Mouse (Mus musculus): ENCODE measurements around the gene Cmtr1. TPM values are rescaled to one million over a fixed set of nuclear protein-coding genes. Genes with fewer than 3 reads are reported as not detected.

Gene Cmtr1
- polyA plus RNA-seq, 1 experiment from 2014 or later, result 144 TPM

GRCm38 (mm10) chr17:29687373-29687772, 27.0 kb downstream of the Cmtr1 start:
- no peak for ATAC-seq (replicated peaks; ENCODE audit: low FRiP score)
- no peak overlapping the region for H3K27ac ChIP-seq (ENCODE audit: low read depth, low read length)
- no peak for DNase-seq (ENCODE audit: low spot score)
- H3K4me2 ChIP-seq (ENCODE audit: low read depth, low read length, severe bottlenecking), result no peak overlapping the region
- no peak overlapping the region for H3K9ac ChIP-seq (ENCODE audit: low read length)
- no peaks in the 10 kb centered on the region for H3K4me1 ChIP-seq (replicated peaks; ENCODE audit: control insufficient read depth, insufficient read depth, low read length)
- no peaks in the 10 kb centered on the region for H3K9me3 ChIP-seq (ENCODE audit: control insufficient read depth, low read length)
- WGBS, result 85% methylated on average over 6 of the region's 6 CpGs
- H3K36me3 ChIP-seq (ENCODE audit: control insufficient read depth, insufficient read depth, low read length), result peaks cover 8% of the 10 kb centered on the region
- H3K4me3 ChIP-seq (ENCODE audit: low read depth, low read length), result no peak overlapping the region
- no peaks in the 10 kb centered on the region for H3K27me3 ChIP-seq (ENCODE audit: control insufficient read depth, insufficient read depth, low read length)

DNA sequence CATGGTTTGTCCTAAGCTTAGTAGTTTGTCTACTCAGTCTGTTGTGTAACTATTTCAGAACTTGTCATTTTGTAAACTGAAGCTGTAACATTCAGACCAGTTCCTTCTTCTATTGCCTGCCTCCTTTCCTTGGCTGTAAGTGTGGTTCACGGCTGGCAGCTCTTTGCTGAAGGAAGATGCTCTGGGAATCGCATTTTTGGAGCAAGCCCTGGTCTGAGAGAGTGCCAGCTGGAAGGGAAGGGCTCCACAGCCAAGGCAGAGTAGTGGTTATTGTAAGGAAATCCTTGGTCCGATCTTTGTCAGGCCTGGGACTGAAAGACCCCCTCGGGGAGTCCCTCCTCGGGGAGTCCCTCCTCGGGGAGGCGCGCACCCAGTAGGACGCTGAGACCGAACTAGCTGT, 28.2 kb downstream of the Cmtr1 start:
- no peak for ATAC-seq (replicated peaks; ENCODE audit: low FRiP score)
- Histone ChIP-seq H3K9ac (ENCODE audit: low read length) (no peak overlapping the region), H3K27ac (ENCODE audit: low read depth, low read length) (no peak overlapping the region), H3K9me3 (ENCODE audit: control insufficient read depth, low read length) (no peaks in the 10 kb centered on the region), H3K4me2 (ENCODE audit: low read depth, low read length, severe bottlenecking) (no peak overlapping the region), H3K4me1 (replicated peaks; ENCODE audit: control insufficient read depth, insufficient read depth, low read length) (no peaks in the 10 kb centered on the region), H3K27me3 (ENCODE audit: control insufficient read depth, insufficient read depth, low read length) (no peaks in the 10 kb centered on the region), H3K36me3 (ENCODE audit: control insufficient read depth, insufficient read depth, low read length) (peaks cover 8% of the 10 kb centered on the region), H3K4me3 (ENCODE audit: low read depth, low read length) (no peak overlapping the region)
- 95% methylated on average over 10 of the region's 10 CpGs for WGBS
- no peak for DNase-seq (ENCODE audit: low spot score)

DNA sequence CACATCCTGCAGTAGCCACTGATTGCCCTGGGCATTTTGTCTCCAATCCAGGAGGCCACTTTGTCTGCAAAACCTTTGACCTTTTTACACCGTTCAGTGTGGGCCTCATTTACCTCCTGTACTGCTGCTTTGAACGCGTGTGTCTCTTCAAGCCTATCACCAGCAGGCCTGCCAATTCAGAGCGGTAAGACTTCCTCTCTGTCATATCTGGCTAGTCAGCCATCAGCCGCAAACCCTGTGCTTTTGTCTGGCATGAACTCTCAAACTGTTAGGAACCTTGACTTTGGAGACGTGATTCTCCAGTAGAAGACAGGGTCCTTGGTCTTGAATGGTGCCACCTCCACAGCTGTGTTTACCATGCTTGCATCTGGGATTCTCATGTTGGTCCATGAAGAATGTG, 29.9 kb downstream of the Cmtr1 start:
- Histone ChIP-seq H3K27me3 (ENCODE audit: control insufficient read depth, insufficient read depth, low read length) (no peaks in the 10 kb centered on the region), H3K4me1 (replicated peaks; ENCODE audit: control insufficient read depth, insufficient read depth, low read length) (no peaks in the 10 kb centered on the region), H3K36me3 (ENCODE audit: control insufficient read depth, insufficient read depth, low read length) (peaks cover 12% of the 10 kb centered on the region), H3K4me2 (ENCODE audit: low read depth, low read length, severe bottlenecking) (no peak overlapping the region), H3K4me3 (ENCODE audit: low read depth, low read length) (no peak overlapping the region), H3K9ac (ENCODE audit: low read length) (no peak overlapping the region), H3K27ac (ENCODE audit: low read depth, low read length) (no peak overlapping the region), H3K9me3 (ENCODE audit: control insufficient read depth, low read length) (no peaks in the 10 kb centered on the region)
- no peak for DNase-seq (ENCODE audit: low spot score)
- WGBS, result 83% methylated on average over 6 of the region's 6 CpGs
- ATAC-seq (replicated peaks; ENCODE audit: low FRiP score), result no peak

DNA sequence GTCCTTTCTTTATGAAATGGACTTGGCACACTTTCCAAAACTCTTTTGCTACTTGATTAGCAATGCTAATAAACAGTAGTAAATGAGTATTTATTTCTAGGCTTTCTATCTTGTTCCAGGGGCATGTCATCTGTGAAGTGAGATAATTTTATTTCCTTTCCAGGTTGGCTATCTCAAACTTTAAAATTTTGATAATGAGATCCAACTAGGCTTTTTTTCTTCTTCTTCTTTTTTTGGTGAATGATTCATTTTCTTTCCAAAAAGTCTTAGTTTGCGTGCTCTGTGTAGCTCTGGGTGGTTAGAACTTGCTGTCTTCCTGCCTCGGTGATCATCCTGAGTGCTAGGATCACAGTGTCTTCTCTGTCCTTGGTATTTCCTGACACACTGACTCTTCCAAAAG, 32.4 kb downstream of the Cmtr1 start:
- no peak for ATAC-seq (replicated peaks; ENCODE audit: low FRiP score)
- Histone ChIP-seq H3K4me2 (ENCODE audit: low read depth, low read length, severe bottlenecking) (no peak overlapping the region), H3K9ac (ENCODE audit: low read length) (no peak overlapping the region), H3K4me1 (replicated peaks; ENCODE audit: control insufficient read depth, insufficient read depth, low read length) (no peaks in the 10 kb centered on the region), H3K36me3 (ENCODE audit: control insufficient read depth, insufficient read depth, low read length) (peaks cover 12% of the 10 kb centered on the region), H3K27ac (ENCODE audit: low read depth, low read length) (no peak overlapping the region), H3K27me3 (ENCODE audit: control insufficient read depth, insufficient read depth, low read length) (no peaks in the 10 kb centered on the region), H3K4me3 (ENCODE audit: low read depth, low read length) (no peak overlapping the region), H3K9me3 (ENCODE audit: control insufficient read depth, low read length) (no peaks in the 10 kb centered on the region)
- no peak for DNase-seq (ENCODE audit: low spot score)
- WGBS, result 89% methylated on average over 2 of the region's 2 CpGs

GRCm38 (mm10) chr17:29693571-29693970, 33.2 kb downstream of the Cmtr1 start:
- WGBS, result 76% methylated on average over 2 of the region's 2 CpGs
- ATAC-seq (replicated peaks; ENCODE audit: low FRiP score) (no peak), DNase-seq (ENCODE audit: low spot score) (no peak)
- H3K9ac ChIP-seq (ENCODE audit: low read length), result no peak overlapping the region
- H3K4me3 ChIP-seq (ENCODE audit: low read depth, low read length), result no peak overlapping the region
- H3K4me1 ChIP-seq (replicated peaks; ENCODE audit: control insufficient read depth, insufficient read depth, low read length), result no peaks in the 10 kb centered on the region
- H3K27ac ChIP-seq (ENCODE audit: low read depth, low read length), result no peak overlapping the region
- H3K27me3 ChIP-seq (ENCODE audit: control insufficient read depth, insufficient read depth, low read length), result no peaks in the 10 kb centered on the region
- peaks cover 9% of the 10 kb centered on the region; the same call in 1 of the 2 replicates for H3K36me3 ChIP-seq (ENCODE audit: control insufficient read depth, insufficient read depth, low read length)
- H3K4me2 ChIP-seq (ENCODE audit: low read depth, low read length, severe bottlenecking), result no peak overlapping the region
- H3K9me3 ChIP-seq (ENCODE audit: control insufficient read depth, low read length), result no peaks in the 10 kb centered on the region

GRCm38 (mm10) chr17:29694516-29694915, 34.1 kb downstream of the Cmtr1 start:
- Histone ChIP-seq H3K36me3 (ENCODE audit: control insufficient read depth, insufficient read depth, low read length) (peaks cover 7% of the 10 kb centered on the region; the same call in 1 of the 2 replicates), H3K27ac (ENCODE audit: low read depth, low read length) (no peak overlapping the region), H3K4me2 (ENCODE audit: low read depth, low read length, severe bottlenecking) (no peak overlapping the region), H3K9ac (ENCODE audit: low read length) (no peak overlapping the region), H3K4me3 (ENCODE audit: low read depth, low read length) (no peak overlapping the region), H3K9me3 (ENCODE audit: control insufficient read depth, low read length) (no peaks in the 10 kb centered on the region), H3K27me3 (ENCODE audit: control insufficient read depth, insufficient read depth, low read length) (no peaks in the 10 kb centered on the region), H3K4me1 (replicated peaks; ENCODE audit: control insufficient read depth, insufficient read depth, low read length) (no peaks in the 10 kb centered on the region)
- WGBS, result 81% methylated on average over 4 of the region's 4 CpGs
- DNase-seq (ENCODE audit: low spot score) (no peak), ATAC-seq (replicated peaks; ENCODE audit: low FRiP score) (no peak)

DNA sequence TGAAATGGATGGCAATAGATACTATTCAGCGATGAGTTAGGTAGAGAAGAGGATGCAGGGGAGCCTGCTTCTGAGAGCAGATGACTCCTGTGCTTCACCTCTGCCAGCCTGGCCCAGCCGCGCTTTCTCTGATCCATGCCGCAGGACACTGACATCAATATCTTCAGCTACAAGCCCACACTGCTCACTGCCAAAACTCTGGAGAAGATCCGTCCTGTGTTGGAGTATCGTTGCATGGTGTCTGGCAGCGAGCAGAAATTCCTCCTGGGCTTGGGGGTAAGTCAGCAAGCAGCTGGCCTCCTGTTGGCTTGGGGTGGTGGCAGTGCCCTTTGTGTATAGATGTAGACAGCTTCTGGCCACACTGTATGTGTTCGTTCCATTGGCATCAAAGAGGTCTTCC, 36.5 kb downstream of the Cmtr1 start:
- no peaks in the 10 kb centered on the region for H3K9me3 ChIP-seq (ENCODE audit: control insufficient read depth, low read length)
- ATAC-seq (replicated peaks; ENCODE audit: low FRiP score) (no peak), DNase-seq (ENCODE audit: low spot score) (no peak)
- H3K27ac ChIP-seq (ENCODE audit: low read depth, low read length), result no peak overlapping the region
- WGBS, result 97% methylated on average over 8 of the region's 8 CpGs
- no peak overlapping the region for H3K4me3 ChIP-seq (ENCODE audit: low read depth, low read length)
- no peak overlapping the region for H3K9ac ChIP-seq (ENCODE audit: low read length)
- peaks cover 4% of the 10 kb centered on the region; the same call in 1 of the 2 replicates for H3K36me3 ChIP-seq (ENCODE audit: control insufficient read depth, insufficient read depth, low read length)
- H3K4me2 ChIP-seq (ENCODE audit: low read depth, low read length, severe bottlenecking), result no peak overlapping the region
- no peaks in the 10 kb centered on the region for H3K27me3 ChIP-seq (ENCODE audit: control insufficient read depth, insufficient read depth, low read length)
- H3K4me1 ChIP-seq (replicated peaks; ENCODE audit: control insufficient read depth, insufficient read depth, low read length), result no peaks in the 10 kb centered on the region

- no peak overlapping the region for H3K27ac ChIP-seq (ENCODE audit: low read depth, low read length)
- 94% methylated on average over 6 of the region's 6 CpGs for WGBS
- no peak for ATAC-seq (replicated peaks; ENCODE audit: low FRiP score)
- H3K36me3 ChIP-seq (ENCODE audit: control insufficient read depth, insufficient read depth, low read length), result peaks cover 4% of the 10 kb centered on the region
- H3K27me3 ChIP-seq (ENCODE audit: control insufficient read depth, insufficient read depth, low read length), result no peaks in the 10 kb centered on the region
- H3K4me1 ChIP-seq (replicated peaks; ENCODE audit: control insufficient read depth, insufficient read depth, low read length), result no peaks in the 10 kb centered on the region
- no peak overlapping the region for H3K4me3 ChIP-seq (ENCODE audit: low read depth, low read length)
- H3K9ac ChIP-seq (ENCODE audit: low read length), result no peak overlapping the region
- H3K4me2 ChIP-seq (ENCODE audit: low read depth, low read length, severe bottlenecking), result no peak overlapping the region
- no peaks in the 10 kb centered on the region for H3K9me3 ChIP-seq (ENCODE audit: control insufficient read depth, low read length)
- no peak for DNase-seq (ENCODE audit: low spot score)
Measured at GRCm38 (mm10) chr17:29698421-29698820, 38.0 kb downstream of the Cmtr1 start.

GRCm38 (mm10) chr17:29700573-29700972, 40.2 kb downstream of the Cmtr1 start:
- no peak overlapping the region for H3K4me3 ChIP-seq (ENCODE audit: low read depth, low read length)
- no peaks in the 10 kb centered on the region for H3K27me3 ChIP-seq (ENCODE audit: control insufficient read depth, insufficient read depth, low read length)
- WGBS, result 94% methylated on average over 7 of the region's 7 CpGs
- no peaks in the 10 kb centered on the region; the same call in none of the 2 replicates for H3K36me3 ChIP-seq (ENCODE audit: control insufficient read depth, insufficient read depth, low read length)
- no peaks in the 10 kb centered on the region for H3K4me1 ChIP-seq (replicated peaks; ENCODE audit: control insufficient read depth, insufficient read depth, low read length)
- H3K27ac ChIP-seq (ENCODE audit: low read depth, low read length), result no peak overlapping the region
- H3K9me3 ChIP-seq (ENCODE audit: control insufficient read depth, low read length), result no peaks in the 10 kb centered on the region
- no peak for DNase-seq (ENCODE audit: low spot score)
- no peak overlapping the region for H3K4me2 ChIP-seq (ENCODE audit: low read depth, low read length, severe bottlenecking)
- ATAC-seq (replicated peaks; ENCODE audit: low FRiP score), result no peak
- H3K9ac ChIP-seq (ENCODE audit: low read length), result no peak overlapping the region
